Mouse (Mus musculus) forebrain, embryonic 10.5 days (tissue): Measurements from ENCODE around the gene Psma1. TPM values are rescaled to one million over a fixed set of nuclear protein-coding genes. Genes with fewer than 3 reads are reported as not detected.

ENCODE experiments used
- DNase-seq: peaks from one replicate; pipeline ENCODE4 v3.0.0-alpha.2; 2017; ENCODE audit warnings: low spot score; ENCODE audit errors: extremely low spot score
- H3K27ac ChIP-seq: fragments of 300-500 bp; sonication (generic); 2 replicates; pipeline ENCODE4 v1.5.1; 2016; ENCODE audit warnings: mild to moderate bottlenecking
- H3K27me3 ChIP-seq: fragments of 300-500 bp; sonication (generic); 2 replicates; pipeline ENCODE4 v1.6.1; 2016; ENCODE audit warnings: mild to moderate bottlenecking; ENCODE audit not compliant: poor library complexity, severe bottlenecking
- H3K36me3 ChIP-seq: fragments of 300-500 bp; sonication (generic); replicated peaks from 2 replicates; pipeline ENCODE4 v1.6.1; 2016; ENCODE audit warnings: mild to moderate bottlenecking, moderate library complexity
- H3K4me1 ChIP-seq: fragments of 300-500 bp; sonication (generic); 2 replicates; pipeline ENCODE4 v1.6.1; 2016
- H3K4me3 ChIP-seq: fragments of 300-500 bp; sonication (generic); 2 replicates; pipeline ENCODE4 v1.5.1; 2016; ENCODE audit warnings: mild to moderate bottlenecking, moderate library complexity
- H3K9me3 ChIP-seq: fragments of 300-500 bp; sonication (generic); 2 replicates; pipeline ENCODE4 v1.6.1; 2016; ENCODE audit warnings: mild to moderate bottlenecking, moderate library complexity
- WGBS: fragments of 180-500 bp; shearing (Covaris S2); methylation state at CpG from one replicate; pipeline ENCODE4 v1.1.7; 2016; 5-methylcytosine and 5-hydroxymethylcytosine counted together
- polyA plus RNA-seq: library from polyadenylated mRNA; unstranded; fragments of >200 nt; fragmentation: Nextera tagmentation; extraction: Ambion mirVana; gene quantifications from 2 replicates; pipeline ENCODE4 v1.2.1, GENCODE M21; 2016

Gene Psma1
- polyA plus RNA-seq, 1 experiment from 2014 or later: 531 TPM

GRCm38 (mm10) chr7:114233980-114234379, 41.9 kb downstream of the Psma1 start:
- DNase-seq: no peak
- Histone ChIP-seq H3K36me3 (peaks cover 98% of the 10 kb centered on the region), H3K4me3 (no peak overlapping the region), H3K27me3 (no peaks in the 10 kb centered on the region), H3K4me1 (no peaks in the 10 kb centered on the region), H3K27ac (no peak overlapping the region), H3K9me3 (no peaks in the 10 kb centered on the region)
- 91% methylated on average over 7 of the region's 7 CpGs for WGBS

GRCm38 (mm10) chr7:114232982-114233381, 42.9 kb downstream of the Psma1 start:
- peaks cover 98% of the 10 kb centered on the region for H3K36me3 ChIP-seq
- no peak overlapping the region for H3K4me3 ChIP-seq
- 93% methylated on average over 7 of the region's 7 CpGs for WGBS
- no peak overlapping the region for H3K27ac ChIP-seq
- no peaks in the 10 kb centered on the region for H3K9me3 ChIP-seq
- no peaks in the 10 kb centered on the region for H3K4me1 ChIP-seq
- H3K27me3 ChIP-seq: no peaks in the 10 kb centered on the region
- DNase-seq: no peak

- Histone ChIP-seq H3K9me3 (no peaks in the 10 kb centered on the region), H3K4me1 (no peaks in the 10 kb centered on the region), H3K4me3 (no peak overlapping the region), H3K27me3 (no peaks in the 10 kb centered on the region), H3K27ac (no peak overlapping the region), H3K36me3 (peaks cover 95% of the 10 kb centered on the region)
- 99% methylated on average over 3 of the region's 3 CpGs for WGBS
- DNase-seq: no peak
These were observed 44.1 kb downstream of the Psma1 start for GRCm38 (mm10) chr7:114231857-114232256.

DNA sequence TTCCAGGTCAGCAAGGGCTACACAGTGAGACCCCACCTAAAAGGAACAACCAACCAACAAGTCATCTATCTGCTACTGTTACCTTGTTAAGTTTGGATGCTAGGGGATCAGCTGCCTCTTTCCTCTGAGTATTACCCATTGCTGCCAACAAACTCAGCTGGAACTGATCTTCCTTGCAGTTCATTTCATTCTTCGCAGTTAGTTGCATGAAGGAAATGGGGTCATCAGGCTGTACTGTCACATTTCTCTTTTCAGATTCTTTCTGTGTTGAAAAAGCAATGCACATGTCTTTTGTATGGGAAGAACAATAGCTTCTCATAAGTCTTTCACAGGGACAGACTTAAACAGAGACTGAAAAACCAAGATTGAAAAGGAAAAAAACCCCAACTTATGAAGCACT, 49.4 kb downstream of the Psma1 start:
- 88% methylated on average over 1 of the region's 1 CpGs for WGBS
- Histone ChIP-seq H3K27ac (no peak overlapping the region), H3K27me3 (no peaks in the 10 kb centered on the region), H3K9me3 (no peaks in the 10 kb centered on the region), H3K4me1 (no peaks in the 10 kb centered on the region), H3K36me3 (peaks cover 77% of the 10 kb centered on the region), H3K4me3 (no peak overlapping the region)
- DNase-seq: no peak

GRCm38 (mm10) chr7:114220433-114220832, 55.5 kb downstream of the Psma1 start:
- Histone ChIP-seq H3K4me3 (no peak overlapping the region), H3K27me3 (no peaks in the 10 kb centered on the region), H3K27ac (no peak overlapping the region), H3K9me3 (no peaks in the 10 kb centered on the region), H3K36me3 (peaks cover 71% of the 10 kb centered on the region), H3K4me1 (no peaks in the 10 kb centered on the region)
- no peak for DNase-seq
- whole genome bisulfite sequencing: 96% methylated on average over 4 of the region's 4 CpGs

GRCm38 (mm10) chr7:114216908-114217307, 59.0 kb downstream of the Psma1 start:
- H3K36me3 ChIP-seq: peaks cover 79% of the 10 kb centered on the region
- no peak overlapping the region for H3K27ac ChIP-seq
- no peak for DNase-seq
- no peaks in the 10 kb centered on the region for H3K9me3 ChIP-seq
- no peak overlapping the region for H3K4me3 ChIP-seq
- no peaks in the 10 kb centered on the region for H3K27me3 ChIP-seq
- no peaks in the 10 kb centered on the region for H3K4me1 ChIP-seq
- WGBS: 88% methylated on average over 2 of the region's 2 CpGs

Other genes with a start within 250 kb of the Psma1 start
- gene Rras2, start 158.3 kb downstream of the Psma1 start, polyA plus RNA-seq: 23.7 and 27.3 TPM in 2 replicates
- 89.8 and 94.0 TPM in 2 replicates for gene Copb1, start 21.4 kb downstream of the Psma1 start, polyA plus RNA-seq
- gene Pde3b, start 139.2 kb upstream of the Psma1 start, polyA plus RNA-seq: 7.7 and 9.2 TPM in 2 replicates